Mouse (Mus musculus) embryo, embryonic 10.5 days (tissue): Measurements from ENCODE around the gene Rpl36.

Source experiments
- DNase-seq: peaks from one replicate; pipeline ENCODE4 v3.0.0-alpha.2; 2015; ENCODE audit warnings: low spot score

The Rpl36 gene

DNA sequence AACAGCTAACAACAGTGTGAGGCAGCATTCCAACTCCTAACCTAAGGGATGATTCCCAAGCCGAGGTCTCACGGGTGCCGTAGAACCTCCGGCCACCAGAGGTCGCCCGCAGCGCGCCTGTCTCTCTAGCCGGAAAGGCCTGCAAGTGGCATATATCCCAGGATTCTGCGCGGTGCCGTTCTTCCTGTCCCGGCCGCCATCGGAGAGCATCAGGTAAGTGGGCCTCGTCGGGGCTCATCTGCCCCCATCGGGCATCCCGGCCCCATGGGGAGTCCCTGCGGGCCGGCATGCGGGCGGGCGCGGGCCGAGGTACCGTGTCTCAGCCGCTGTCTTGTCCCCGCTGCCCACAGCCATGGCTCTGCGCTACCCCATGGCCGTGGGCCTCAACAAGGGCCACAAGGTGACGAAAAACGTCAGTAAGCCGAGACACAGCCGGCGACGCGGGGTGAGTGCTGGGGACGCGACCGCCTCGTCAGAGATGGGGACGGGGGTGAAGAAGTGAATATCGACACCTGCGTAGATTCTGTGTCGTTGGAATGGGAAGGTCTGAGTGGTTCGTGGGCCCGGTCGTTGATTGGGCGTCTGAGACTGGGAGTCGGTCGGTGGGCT is at the start of gene Rpl36:
Gene Rpl36 (plus strand): TSS at position 181 of the 609 bp plus-strand sequence.
- peak; percentile 95 for DNase-seq

DNA sequence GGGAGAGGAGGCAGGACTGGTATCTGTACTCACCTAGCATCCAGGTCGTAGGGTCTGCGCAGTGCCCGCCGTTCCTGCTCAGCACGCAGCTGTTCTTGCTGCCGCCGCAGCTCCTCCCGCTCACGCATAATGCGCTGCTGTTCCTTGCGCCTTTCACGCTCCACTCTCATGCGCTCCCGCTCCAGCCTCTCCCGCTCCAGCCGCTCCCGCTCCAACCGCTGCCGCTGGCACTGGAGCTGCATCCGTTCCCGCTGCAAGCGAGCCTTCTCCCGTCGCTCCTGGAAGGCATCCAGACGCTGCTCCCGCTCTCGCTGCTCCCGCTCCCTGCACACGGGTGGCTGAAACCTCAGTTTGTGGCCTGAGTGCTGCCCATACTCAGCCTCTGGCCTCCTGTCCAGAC is 46.9 kb upstream of the Rpl36 start:
- DNase-seq = no peak

DNA sequence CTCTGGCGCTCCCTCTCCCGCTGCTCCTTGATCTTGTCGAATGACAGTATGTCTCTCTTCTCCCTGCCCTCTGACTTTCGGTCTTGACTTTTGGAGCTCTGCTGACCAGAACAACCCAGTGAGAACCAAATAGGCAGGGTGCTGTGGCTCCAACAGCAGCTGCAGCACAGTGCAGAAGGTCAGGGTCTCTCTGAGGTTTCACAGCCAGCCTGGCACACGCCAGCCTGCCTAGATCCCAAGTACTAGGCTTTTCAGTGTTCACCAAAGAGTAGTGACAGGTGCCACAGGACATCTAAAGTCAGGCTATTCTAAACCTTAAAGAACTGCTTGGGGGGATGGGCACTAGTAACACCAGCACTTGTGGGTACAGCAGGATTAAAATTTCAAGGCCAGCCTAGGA is 46.3 kb upstream of the Rpl36 start:
- DNase-seq = no peak

DNA sequence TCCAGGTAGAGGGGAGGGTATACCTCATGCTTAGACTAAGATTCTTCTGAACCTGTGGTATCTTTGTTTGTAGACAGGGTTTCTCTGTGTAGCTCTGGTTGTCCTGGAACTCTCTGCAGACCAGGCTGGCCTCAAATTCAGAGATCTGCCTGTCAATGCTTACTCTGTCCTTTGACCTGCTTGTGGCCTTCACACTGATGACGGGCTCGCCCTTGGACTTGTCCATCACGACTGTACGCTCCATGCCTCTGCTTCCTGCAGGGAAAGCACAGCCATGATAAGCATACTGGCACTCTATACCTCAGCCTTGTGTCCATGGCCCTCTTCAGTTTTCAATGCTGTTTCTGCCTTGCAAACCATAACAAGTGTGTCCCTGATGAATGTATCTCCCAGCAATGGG is 45.8 kb upstream of the Rpl36 start:
- DNase-seq = no peak

DNA sequence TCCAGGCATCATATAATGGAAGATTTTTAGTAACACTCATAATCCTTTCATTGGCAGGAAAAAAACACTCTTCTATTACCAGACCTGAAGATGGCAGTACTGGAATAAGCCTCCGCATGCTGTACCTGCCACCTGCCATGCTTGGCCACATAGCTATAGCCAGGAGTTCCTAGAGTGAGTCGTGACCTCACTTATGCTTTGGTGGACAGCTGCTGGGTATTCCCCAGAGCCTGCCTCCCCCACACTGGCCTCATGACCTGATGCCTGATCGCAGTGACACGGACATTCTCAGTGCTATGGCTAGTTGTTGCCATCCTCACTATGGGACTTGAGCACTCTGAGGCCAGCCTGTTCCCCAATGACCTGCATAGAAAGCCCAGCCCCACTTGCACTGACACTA is 42.9 kb upstream of the Rpl36 start:
- DNase-seq = no peak

DNA sequence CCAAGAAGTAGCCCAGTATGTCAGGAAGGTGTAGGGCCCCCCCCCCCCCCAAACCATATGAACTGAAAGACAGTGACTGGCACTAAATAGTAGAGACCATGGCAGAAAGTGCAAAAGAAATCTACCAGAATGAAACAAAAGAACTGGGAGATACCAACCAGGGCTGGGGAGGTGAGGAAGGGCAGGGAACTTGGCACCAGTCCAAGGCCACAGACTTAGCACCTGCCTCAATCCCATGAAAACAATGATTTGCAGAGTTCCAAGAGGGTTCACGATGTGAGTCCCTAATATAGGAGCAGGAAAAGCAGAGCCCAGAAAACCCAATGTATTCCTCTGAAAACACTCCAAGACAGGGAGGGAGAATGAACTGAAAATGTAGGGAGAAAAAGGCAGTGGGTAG is 41.1 kb upstream of the Rpl36 start:
- no peak for DNase-seq

DNA sequence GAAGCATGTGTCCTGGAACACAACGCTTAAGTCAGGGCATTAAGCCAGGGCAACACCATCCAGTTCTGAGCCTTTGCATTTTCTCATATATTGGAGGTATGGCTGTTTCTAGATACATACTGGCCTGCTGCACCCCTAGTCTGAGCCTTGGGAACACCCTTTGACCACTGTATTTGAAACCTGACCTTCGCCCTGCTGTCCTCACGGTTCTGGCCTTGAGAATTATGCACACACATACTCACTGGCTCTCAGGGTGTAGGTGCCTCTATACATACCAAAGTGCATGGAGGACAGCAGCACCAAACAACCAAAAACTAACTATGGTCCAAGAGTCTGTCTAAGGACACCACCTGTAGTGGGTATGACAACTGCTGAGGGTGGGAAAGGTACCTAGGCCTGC is 40.3 kb upstream of the Rpl36 start:
- DNase-seq = no peak

DNA sequence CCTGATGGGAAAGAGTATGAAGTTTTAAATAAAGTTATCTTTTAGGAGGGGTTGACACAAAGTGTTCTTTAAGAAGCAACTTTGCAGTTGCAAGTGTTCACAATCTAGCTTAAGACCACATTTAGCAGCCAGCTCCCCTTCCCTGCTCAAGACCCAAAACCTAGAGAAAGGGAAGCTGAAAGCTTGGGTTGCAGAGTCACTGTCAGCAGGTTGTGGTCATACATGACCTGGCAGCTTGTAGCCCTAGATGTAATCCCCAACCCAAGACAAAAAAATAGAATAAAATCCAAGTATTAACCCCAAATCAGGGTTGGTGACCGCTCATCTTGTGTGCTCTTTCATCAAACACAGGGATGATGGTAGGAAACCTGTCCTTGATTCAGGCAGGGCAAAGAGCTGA is 30.1 kb upstream of the Rpl36 start:
- DNase-seq = no peak

DNA sequence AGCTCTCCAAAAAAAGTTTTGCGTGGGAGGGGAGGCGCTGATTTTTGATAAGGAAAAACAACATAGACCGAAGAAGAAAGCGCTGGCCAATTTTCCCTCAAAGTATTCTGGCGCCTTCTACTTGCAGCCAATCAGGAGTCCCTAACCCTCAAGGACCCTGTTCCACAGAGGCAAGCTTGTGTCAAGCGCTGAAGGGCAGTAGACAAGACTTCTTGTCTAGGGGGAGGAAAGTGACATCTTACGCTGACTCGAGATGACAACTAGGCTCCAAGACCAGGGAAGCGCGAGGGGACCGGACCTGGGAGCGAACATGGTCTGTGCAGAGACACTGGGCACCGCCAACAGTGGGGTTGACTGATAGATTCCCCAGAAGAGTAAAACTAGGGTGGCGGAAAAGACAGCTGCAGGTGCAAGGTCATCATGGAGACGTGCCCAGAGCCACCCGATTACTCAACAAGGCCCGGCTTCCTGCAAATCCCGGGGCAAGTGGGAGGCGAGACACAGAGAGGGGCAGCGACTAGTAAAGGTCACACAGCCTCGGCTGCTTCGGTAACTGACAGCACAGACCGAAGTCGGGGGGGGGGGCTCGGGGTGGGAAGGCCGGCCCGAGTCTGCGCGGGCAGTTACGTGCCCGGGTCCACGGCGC is 29.5 kb upstream of the Rpl36 start:
- DNase-seq = peak; percentile 55

DNA sequence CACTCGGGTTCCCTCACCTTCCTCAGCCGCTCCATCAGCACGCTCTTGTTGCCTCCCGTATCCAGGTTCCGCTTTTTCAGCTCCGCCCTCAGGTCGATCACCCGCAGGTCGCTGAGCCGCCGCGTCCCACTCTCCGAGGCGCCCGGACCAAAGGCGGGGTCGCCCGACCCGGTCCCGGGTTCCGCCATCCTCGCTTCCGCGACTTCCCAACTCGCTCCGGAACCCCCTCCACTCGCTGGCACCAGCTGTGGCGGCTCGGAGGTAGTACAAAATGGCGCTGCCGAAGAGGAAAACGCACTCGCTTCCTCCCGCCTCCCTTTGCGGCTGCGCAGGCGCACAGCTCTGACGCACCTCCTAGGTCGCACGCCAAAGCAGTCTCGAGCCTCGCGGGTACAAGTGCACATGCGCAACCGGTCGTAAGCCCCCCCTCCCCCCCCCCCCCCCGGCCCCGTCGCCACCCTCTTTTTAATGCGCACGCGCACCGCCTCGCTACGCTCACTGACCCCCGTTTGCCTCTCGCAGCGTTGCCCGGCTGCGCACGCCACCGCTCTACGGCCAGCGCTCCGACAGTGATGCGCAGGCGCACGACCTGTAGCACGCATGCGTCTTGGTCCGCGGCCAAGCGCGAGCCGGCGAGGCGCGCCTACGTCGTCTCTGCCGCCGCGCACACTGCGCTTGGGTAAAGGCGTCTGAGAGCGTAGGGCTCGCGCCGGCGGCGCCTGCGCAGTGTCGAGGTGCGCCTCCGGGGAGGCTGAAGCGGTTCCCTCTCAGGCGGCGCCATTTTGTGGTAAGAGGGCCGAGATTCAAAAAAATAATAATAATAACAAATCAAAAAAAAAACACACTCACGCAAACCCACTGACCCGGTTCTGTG is 28.7 kb upstream of the Rpl36 start, which contains the start of the genes Safb2 and Safb:
Gene Safb2 (minus strand): TSS at position 329 of the 874 bp plus-strand sequence.
Gene Safb (plus strand): TSS at position 569 of the 874 bp plus-strand sequence.
- peak; percentile 98 for DNase-seq

DNA sequence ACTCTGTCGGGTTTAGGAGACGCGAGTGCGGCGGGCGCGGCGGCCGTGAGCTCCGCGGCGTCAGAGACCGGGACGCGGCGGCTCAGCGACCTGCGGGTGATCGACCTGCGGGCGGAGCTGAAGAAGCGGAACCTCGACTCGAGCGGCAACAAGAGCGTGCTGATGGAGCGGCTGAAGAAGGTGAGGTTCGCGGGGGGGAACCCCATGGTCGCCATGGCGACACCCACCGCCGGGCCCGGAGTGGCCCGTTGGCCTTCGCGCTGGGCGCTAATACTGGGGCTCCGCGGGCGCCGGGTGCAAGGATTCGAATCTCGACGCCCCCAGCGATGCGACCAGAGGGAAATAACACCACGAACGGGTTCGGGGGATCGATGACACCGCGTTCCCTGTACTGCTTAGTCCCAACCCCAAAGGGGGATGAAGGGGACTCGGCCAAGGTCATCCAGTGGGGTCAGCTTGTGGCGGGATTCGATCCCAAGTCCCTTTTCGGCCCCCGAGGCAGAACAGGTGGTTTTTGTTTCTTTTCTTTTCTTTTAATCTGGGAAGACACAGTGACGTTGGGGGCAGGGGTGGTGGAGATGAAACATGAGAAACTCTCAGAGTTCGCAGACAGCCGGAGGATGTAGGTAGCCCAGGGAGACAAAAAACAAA is 27.9 kb upstream of the Rpl36 start:
- peak; percentile 52 for DNase-seq

DNA sequence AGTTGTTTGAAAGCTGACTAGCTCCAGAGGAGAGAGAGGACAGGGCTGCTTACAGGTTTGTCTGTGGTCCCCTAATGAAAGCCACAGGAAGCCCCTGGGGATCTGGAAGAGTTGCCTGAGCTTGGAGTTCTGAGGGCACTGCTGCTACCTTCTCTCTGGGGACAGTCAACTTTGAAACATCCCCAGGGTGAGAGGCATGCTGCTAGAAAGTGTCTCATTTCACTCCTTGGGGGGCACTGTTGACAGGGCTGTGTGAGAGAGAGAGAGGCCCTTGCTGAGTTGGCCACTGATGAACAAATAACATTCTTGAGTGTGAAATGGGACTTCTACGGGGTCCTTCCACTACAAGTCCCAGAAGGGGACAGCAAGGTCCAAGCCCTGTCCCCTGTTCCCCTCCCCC is 25.4 kb upstream of the Rpl36 start:
- DNase-seq = no peak

DNA sequence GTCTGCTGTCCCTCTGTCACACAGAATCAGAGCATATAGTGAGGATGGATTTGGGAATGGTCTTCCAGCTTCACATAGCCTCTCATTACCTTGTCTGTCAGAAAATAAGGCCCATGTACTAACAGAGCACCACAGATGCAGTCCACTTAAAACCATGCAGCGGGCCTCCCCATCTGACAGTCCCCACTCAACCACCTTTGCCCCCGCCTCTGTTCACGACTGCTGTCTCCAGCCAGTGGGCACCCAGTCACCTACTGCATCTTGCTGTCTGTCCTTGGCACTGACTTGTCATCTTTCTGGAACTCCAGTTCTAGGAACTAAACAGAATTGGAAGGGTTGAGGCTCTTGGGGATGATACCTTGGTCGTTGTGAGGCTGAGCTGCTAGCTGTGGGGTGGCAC is 24.3 kb upstream of the Rpl36 start:
- no peak for DNase-seq

DNA sequence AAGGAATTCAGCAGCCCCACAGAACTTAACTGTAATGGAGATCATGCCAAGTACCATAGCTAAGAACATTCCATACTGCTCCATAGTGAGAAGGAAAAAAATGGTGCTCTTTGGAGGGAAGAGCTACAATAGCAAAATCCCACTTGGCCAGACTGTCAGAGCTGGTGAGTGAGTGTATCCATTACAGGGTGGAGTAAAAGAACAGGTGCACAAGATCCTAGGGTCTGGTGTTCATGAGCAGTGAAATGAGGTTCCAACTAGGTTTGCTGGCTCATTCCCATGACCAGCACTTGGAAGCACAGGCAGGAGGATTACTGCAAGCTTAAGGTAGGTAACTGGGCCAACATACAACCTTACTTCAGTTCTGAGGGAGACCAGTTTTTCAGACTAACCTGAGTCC is 20.7 kb upstream of the Rpl36 start:
- DNase-seq = no peak

DNA sequence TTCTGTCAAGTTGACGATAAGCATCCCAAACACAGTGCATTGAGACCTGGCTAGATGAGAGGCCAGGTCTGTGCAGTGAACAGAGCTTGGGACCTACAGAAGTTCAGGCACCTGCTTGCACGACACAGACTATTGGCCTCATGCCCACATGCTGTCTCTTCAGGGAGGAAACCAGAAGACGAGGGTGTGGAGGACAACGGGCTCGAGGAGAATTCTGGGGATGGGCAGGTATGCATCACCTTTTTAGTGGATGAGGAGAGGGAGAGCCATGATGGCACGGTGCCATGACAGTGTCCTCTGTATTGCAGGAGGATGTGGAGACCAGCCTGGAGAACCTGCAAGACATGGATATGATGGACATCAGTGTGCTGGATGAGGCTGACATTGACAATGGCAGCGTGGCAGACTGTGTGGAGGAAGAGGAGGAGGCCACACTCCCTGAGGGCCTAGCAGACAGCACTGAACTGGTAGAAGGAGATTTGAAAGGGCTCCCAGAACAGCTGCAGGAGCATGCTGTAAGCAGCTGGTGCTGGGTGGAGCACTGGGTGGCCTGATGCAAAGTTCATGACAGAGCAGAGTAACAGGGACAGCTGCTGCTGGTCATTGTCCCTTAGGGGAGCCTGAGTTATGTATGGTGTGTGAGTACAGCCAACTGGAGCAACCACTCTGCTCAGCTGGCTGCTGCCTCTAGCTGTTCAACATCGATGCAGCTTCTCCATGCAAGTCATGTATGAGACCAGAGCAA is 19.5 kb upstream of the Rpl36 start:
- DNase-seq = no peak

DNA sequence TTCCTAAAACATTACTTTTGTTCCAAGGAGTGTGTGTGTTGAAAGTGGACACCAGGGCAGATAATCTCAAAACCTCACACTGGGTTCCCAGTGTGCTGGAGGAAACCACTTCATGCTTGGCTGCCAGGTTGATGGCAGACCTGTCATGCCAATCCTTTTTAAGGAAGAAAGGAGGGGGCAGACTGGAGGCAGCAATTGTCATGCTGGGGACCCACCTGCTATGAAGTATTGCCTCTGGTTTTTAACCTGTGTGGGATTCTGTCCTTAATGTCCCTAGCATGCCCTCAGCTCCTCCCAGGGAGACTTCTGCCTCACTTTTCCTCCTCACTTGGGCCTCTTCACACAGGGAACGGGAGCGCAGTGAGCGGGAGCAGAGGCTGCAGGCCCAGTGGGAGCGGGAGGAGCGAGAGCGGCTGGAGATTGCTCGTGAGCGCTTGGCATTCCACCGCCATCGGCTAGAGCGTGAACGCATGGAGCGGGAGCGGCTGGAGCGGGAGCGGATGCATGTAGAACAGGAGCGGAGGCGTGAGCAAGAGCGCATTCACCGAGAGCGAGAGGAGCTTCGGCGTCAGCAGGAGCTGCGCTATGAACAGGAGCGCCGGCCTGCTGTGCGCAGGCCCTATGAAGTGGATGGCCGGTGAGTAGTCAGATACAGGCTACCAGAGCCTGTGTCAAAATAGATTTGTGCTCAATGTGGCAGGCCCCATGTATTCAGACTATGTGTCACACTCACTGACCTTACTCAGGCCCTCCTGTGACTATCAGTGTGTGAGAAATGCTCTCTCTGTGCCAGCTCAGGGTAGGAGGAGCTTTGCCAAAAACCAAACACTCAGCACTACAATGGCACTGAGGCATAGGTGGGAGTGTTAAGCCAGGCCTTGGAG is 9.8 kb upstream of the Rpl36 start:
- DNase-seq = no peak

DNA sequence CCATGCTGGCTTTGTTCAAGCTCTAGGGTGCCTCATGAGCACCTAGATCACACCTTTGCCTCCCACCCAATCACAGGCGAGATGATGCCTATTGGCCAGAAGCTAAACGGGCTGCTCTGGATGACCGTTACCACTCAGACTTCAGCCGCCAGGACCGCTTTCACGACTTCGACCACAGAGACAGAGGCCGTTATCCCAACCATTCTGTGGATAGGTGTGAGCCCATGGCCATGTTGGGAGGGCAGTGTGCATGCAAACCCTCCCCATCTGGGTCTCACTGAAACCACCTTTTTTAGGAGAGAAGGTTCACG is 9.2 kb upstream of the Rpl36 start:
- DNase-seq = no peak

DNA sequence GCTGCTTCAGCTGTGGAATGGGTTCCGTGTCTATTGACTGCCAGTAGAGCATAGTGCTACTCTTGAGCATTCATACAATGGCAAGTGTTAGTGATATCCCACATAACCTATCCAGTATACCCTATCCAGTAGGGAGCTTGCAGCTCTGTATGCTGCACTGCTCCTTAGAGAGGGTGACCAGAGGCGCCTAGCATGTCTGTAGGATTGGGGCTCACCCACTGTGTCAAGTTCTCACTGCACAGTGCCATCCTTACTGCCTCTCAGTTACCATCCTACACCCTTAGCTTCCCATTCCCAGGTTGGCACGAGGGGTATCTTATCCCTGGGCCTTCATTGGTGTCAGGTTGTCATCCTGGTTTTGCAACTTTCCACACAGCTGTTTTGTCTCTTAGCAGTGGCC is 8.8 kb upstream of the Rpl36 start:
- DNase-seq = no peak

DNA sequence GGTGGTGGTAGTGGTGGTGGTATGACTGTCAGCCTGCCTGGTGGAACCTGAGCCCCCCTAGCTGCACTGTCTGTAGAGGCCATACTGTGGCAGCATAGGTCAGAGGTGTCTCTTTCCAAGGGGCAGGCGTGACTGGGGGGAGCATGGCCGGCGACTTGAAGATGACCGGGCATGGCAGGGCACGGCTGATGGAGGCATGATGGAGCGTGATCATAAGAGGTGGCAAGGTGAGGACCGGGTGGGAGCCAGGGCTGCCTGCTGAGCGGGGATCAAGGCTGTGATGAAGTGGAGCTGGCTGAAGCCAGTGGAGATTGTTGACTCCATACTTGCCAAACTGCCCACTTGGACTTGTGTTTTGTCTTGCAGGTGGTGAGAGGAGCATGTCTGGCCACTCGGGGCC is 7.8 kb upstream of the Rpl36 start:
- no peak for DNase-seq

DNA sequence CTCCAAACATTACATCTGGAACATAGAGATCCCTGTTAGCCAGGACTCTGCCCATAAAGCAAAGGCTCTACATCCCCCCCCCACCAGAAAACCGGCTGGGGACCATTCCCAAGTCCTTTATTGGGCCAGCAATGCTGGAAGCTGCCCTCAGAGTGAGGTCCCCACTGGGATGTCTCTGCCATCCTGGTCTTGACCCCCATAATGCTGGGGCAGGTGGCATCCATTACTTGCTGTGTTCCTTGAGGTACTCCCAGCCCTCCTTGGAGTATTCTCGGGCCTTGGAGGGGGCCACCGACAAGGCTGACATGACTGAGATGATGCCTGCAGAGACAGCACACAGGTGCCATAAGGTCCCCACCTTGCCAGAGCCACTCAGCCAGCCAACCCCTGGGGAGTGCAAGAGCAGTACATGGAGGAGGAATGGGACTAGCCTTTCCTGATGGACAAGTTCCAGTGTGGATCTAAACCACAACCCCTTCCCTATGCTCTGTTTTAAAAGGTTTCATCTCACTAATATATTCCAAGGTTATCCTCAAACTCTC is 5.6 kb upstream of the Rpl36 start:
- no peak for DNase-seq

DNA sequence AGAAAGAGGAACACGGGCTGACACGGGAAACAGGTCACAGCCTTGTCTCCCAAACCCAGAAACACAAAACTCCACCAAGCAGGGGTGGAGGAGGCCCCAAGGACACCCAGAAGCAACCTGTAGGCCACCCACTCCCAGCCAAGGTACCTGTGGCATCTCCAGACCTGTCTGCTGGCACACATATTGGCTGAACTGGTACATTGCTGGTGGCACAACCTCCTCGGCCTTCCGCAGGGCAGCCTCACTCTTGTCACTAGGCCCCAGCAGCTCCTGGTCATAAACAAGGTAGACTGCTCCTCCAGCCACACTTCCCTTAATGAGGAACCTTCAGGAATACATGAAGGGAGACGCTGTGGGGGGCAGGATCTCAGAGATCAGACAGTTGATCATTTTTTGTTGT is 4.5 kb upstream of the Rpl36 start:
- no peak for DNase-seq
